Mouse (Mus musculus) midbrain, postnatal 0 days (tissue): ENCODE measurements at regions not wholly inside any gene's neighbourhood (a gene's known extent, or its start where the extent isn't known, plus 50 kb on each side); places are given as distances from the start of the nearest gene placed in this dataset.

ENCODE experiments used
- ATAC-seq: fragments of 200-750 bp; cut with Nextera tagmentation; 2 replicates; pipeline ENCODE4 v1.8.0; 2017; ENCODE audit warnings: moderate number of reproducible peaks, mild to moderate bottlenecking, moderate TSS enrichment, moderate library complexity; ENCODE audit not compliant: low FRiP score
- DNase-seq: peaks from one replicate; pipeline ENCODE4 v3.0.0-alpha.2; 2015; ENCODE audit warnings: low spot score
- H3K27ac ChIP-seq: fragments of 300-500 bp; sonication (generic); 2 replicates; pipeline ENCODE4 v1.5.1; 2014; ENCODE audit warnings: low read depth, mild to moderate bottlenecking, low read length, mixed read lengths
- H3K27me3 ChIP-seq: fragments of 300-500 bp; sonication (generic); 2 replicates; pipeline ENCODE4 v1.6.1; 2014; ENCODE audit warnings: low read length, control low read depth, mixed read lengths; ENCODE audit not compliant: insufficient read depth
- H3K36me3 ChIP-seq: fragments of 300-500 bp; sonication (generic); 2 replicates; pipeline ENCODE4 v1.6.1; 2014; ENCODE audit warnings: low read length, control low read depth, mixed read lengths; ENCODE audit not compliant: insufficient read depth
- H3K4me1 ChIP-seq: fragments of 300-500 bp; sonication (generic); 2 replicates; pipeline ENCODE4 v1.6.1; 2014; ENCODE audit warnings: mild to moderate bottlenecking, control low read depth, antibody characterized with exemption, low read length, mixed read lengths; ENCODE audit not compliant: insufficient read depth
- H3K4me2 ChIP-seq: fragments of 300-500 bp; sonication (generic); 2 replicates; pipeline ENCODE4 v1.6.1; 2014; ENCODE audit warnings: low read depth, mild to moderate bottlenecking, low read length, mixed read lengths; ENCODE audit not compliant: poor library complexity, severe bottlenecking
- H3K4me3 ChIP-seq: fragments of 300-500 bp; sonication (generic); 2 replicates; pipeline ENCODE4 v1.5.1; 2014; ENCODE audit warnings: low read depth, mild to moderate bottlenecking, low read length, moderate library complexity
- H3K9ac ChIP-seq: fragments of 300-500 bp; sonication (generic); replicated peaks from 2 replicates; pipeline ENCODE4 v1.6.1; 2014; ENCODE audit warnings: mild to moderate bottlenecking, low read length, moderate library complexity, mixed read lengths; ENCODE audit not compliant: poor library complexity, severe bottlenecking
- H3K9me3 ChIP-seq: fragments of 300-500 bp; sonication (generic); 2 replicates; pipeline ENCODE4 v1.6.1; 2016; ENCODE audit warnings: low read length, control low read depth
- CTCF ChIP-seq: IDR thresholded peaks from 2 replicates; pipeline ENCODE4 v1.5.1; 2016; ENCODE audit warnings: antibody characterized with exemption, mild to moderate bottlenecking
- WGBS: fragments of 180-500 bp; shearing (Covaris S2); extraction: QIAGEN DNeasy Blood & Tissue Kit; methylation state at CpG from one replicate; pipeline ENCODE4 v1.1.7; 2014; 5-methylcytosine and 5-hydroxymethylcytosine counted together

GRCm38 (mm10) chr2:75139544-75139943 lies 313.9 kb downstream of the Mtx2 start:
- peaks cover 6% of the 10 kb centered on the region; the same call in 1 of the 2 replicates for H3K4me1 ChIP-seq
- H3K9ac ChIP-seq = no peak overlapping the region
- peaks cover 45% of the 10 kb centered on the region for H3K27me3 ChIP-seq
- H3K4me2 ChIP-seq = no peak overlapping the region
- no peak overlapping the region for H3K4me3 ChIP-seq
- WGBS = 64% methylated on average over 2 of the region's 2 CpGs
- H3K36me3 ChIP-seq = no peaks in the 10 kb centered on the region
- no peak for DNase-seq
- no peak for ATAC-seq
- no peak overlapping the region for H3K27ac ChIP-seq
- H3K9me3 ChIP-seq = no peaks in the 10 kb centered on the region
- no peak for TF ChIP-seq CTCF

- H3K4me2 ChIP-seq = no peak overlapping the region
- WGBS = 8% methylated on average over 2 of the region's 2 CpGs
- ATAC-seq = no peak
- H3K36me3 ChIP-seq = no peaks in the 10 kb centered on the region
- H3K9ac ChIP-seq = no peak overlapping the region
- no peak overlapping the region for H3K27ac ChIP-seq
- DNase-seq = no peak
- TF ChIP-seq CTCF = no peak
- peaks cover 26% of the 10 kb centered on the region for H3K27me3 ChIP-seq
- no peak overlapping the region for H3K4me3 ChIP-seq
- no peaks in the 10 kb centered on the region for H3K9me3 ChIP-seq
- peaks cover 2% of the 10 kb centered on the region; the same call in 1 of the 2 replicates for H3K4me1 ChIP-seq
Measured at GRCm38 (mm10) chr2:75142675-75143074, 317.1 kb downstream of the Mtx2 start.

- TF ChIP-seq CTCF = no peak
- H3K4me1 ChIP-seq = no peaks in the 10 kb centered on the region
- ATAC-seq (no peak), DNase-seq (no peak)
- no peak overlapping the region for H3K4me2 ChIP-seq
- H3K9ac ChIP-seq = no peak overlapping the region
- no peaks in the 10 kb centered on the region for H3K36me3 ChIP-seq
- H3K9me3 ChIP-seq = no peaks in the 10 kb centered on the region
- H3K4me3 ChIP-seq = no peak overlapping the region
- WGBS = 89% methylated on average over 12 of the region's 12 CpGs
- no peak overlapping the region for H3K27ac ChIP-seq
- H3K27me3 ChIP-seq = peaks cover 12% of the 10 kb centered on the region; the same call in 1 of the 2 replicates
Measured at GRCm38 (mm10) chr2:75144861-75145260, 319.3 kb downstream of the Mtx2 start.

- Histone ChIP-seq H3K9me3 (no peaks in the 10 kb centered on the region), H3K27me3 (no peaks in the 10 kb centered on the region; the same call in 1 of the 2 replicates), H3K27ac (no peak overlapping the region), H3K4me1 (no peaks in the 10 kb centered on the region), H3K9ac (no peak overlapping the region), H3K36me3 (no peaks in the 10 kb centered on the region), H3K4me3 (no peak overlapping the region), H3K4me2 (no peak overlapping the region)
- no peak for DNase-seq
- 72% methylated on average over 6 of the region's 6 CpGs for WGBS
- ATAC-seq = no peak
- TF ChIP-seq CTCF = no peak
Measured at GRCm38 (mm10) chr2:75146256-75146655, 320.7 kb downstream of the Mtx2 start.

- no peak overlapping the region for H3K27ac ChIP-seq
- no peaks in the 10 kb centered on the region for H3K27me3 ChIP-seq
- WGBS = 66% methylated on average over 9 of the region's 9 CpGs
- ATAC-seq (no peak), DNase-seq (no peak)
- H3K4me1 ChIP-seq = no peaks in the 10 kb centered on the region
- no peak overlapping the region for H3K4me3 ChIP-seq
- H3K9ac ChIP-seq = no peak overlapping the region
- TF ChIP-seq CTCF = no peak
- no peaks in the 10 kb centered on the region for H3K9me3 ChIP-seq
- no peak overlapping the region for H3K4me2 ChIP-seq
- no peaks in the 10 kb centered on the region for H3K36me3 ChIP-seq
Measured at GRCm38 (mm10) chr2:75147399-75147798, 321.8 kb downstream of the Mtx2 start.

GRCm38 (mm10) chr2:75147967-75148366 lies 322.4 kb downstream of the Mtx2 start:
- H3K36me3 ChIP-seq = no peaks in the 10 kb centered on the region
- no peak overlapping the region for H3K27ac ChIP-seq
- no peaks in the 10 kb centered on the region for H3K4me1 ChIP-seq
- no peak for TF ChIP-seq CTCF
- DNase-seq (no peak), ATAC-seq (no peak)
- no peak overlapping the region for H3K9ac ChIP-seq
- 72% methylated on average over 8 of the region's 8 CpGs for WGBS
- H3K27me3 ChIP-seq = no peaks in the 10 kb centered on the region
- H3K9me3 ChIP-seq = no peaks in the 10 kb centered on the region
- H3K4me3 ChIP-seq = no peak overlapping the region
- no peak overlapping the region for H3K4me2 ChIP-seq
